Mouse (Mus musculus): Measurements from ENCODE around the gene Cdk5r2.

The Cdk5r2 gene

GRCm38 (mm10) chr1:74824518-74825302 is 30.0 kb upstream of the Cdk5r2 start:
- no peaks in the 10 kb centered on the region for H3K27me3 ChIP-seq (ENCODE audit: control insufficient read depth, insufficient read depth, low read length, poor library complexity, severe bottlenecking)
- no peaks in the 10 kb centered on the region for H3K36me3 ChIP-seq (ENCODE audit: control insufficient read depth, insufficient read depth, low read length, poor library complexity, severe bottlenecking)
- no peak for DNase-seq (ENCODE audit: low read depth, low spot score)

- Histone ChIP-seq H3K36me3 (ENCODE audit: control insufficient read depth, insufficient read depth, low read length, poor library complexity, severe bottlenecking) (no peaks in the 10 kb centered on the region), H3K27me3 (ENCODE audit: control insufficient read depth, insufficient read depth, low read length, poor library complexity, severe bottlenecking) (no peaks in the 10 kb centered on the region)
- DNase-seq (ENCODE audit: low read depth, low spot score) = no peak
Observed at GRCm38 (mm10) chr1:74830061-74830460, 24.7 kb upstream of the Cdk5r2 start.

GRCm38 (mm10) chr1:74833255-74833654 is 21.5 kb upstream of the Cdk5r2 start:
- no peak for DNase-seq (ENCODE audit: low read depth, low spot score)
- Histone ChIP-seq H3K27me3 (ENCODE audit: control insufficient read depth, insufficient read depth, low read length, poor library complexity, severe bottlenecking) (no peaks in the 10 kb centered on the region), H3K36me3 (ENCODE audit: control insufficient read depth, insufficient read depth, low read length, poor library complexity, severe bottlenecking) (no peaks in the 10 kb centered on the region)

GRCm38 (mm10) chr1:74843090-74843489 is 11.6 kb upstream of the Cdk5r2 start:
- Histone ChIP-seq H3K36me3 (ENCODE audit: control insufficient read depth, insufficient read depth, low read length, poor library complexity, severe bottlenecking) (no peaks in the 10 kb centered on the region), H3K27me3 (ENCODE audit: control insufficient read depth, insufficient read depth, low read length, poor library complexity, severe bottlenecking) (peaks cover 3% of the 10 kb centered on the region; the same call in 1 of the 2 replicates)
- no peak for DNase-seq (ENCODE audit: low read depth, low spot score)

- H3K27me3 ChIP-seq (ENCODE audit: control insufficient read depth, insufficient read depth, low read length, poor library complexity, severe bottlenecking) = no peaks in the 10 kb centered on the region
- no peaks in the 10 kb centered on the region for H3K36me3 ChIP-seq (ENCODE audit: control insufficient read depth, insufficient read depth, low read length, poor library complexity, severe bottlenecking)
- no peak for DNase-seq (ENCODE audit: low read depth, low spot score)
Observed at GRCm38 (mm10) chr1:74846341-74846740, 8.4 kb upstream of the Cdk5r2 start.

- Histone ChIP-seq H3K27me3 (ENCODE audit: control insufficient read depth, insufficient read depth, low read length, poor library complexity, severe bottlenecking) (no peaks in the 10 kb centered on the region), H3K36me3 (ENCODE audit: control insufficient read depth, insufficient read depth, low read length, poor library complexity, severe bottlenecking) (no peaks in the 10 kb centered on the region)
- no peak for DNase-seq (ENCODE audit: low read depth, low spot score)
Observed at GRCm38 (mm10) chr1:74848946-74849345, 5.8 kb upstream of the Cdk5r2 start.

- Histone ChIP-seq H3K27me3 (ENCODE audit: control insufficient read depth, insufficient read depth, low read length, poor library complexity, severe bottlenecking) (no peaks in the 10 kb centered on the region), H3K36me3 (ENCODE audit: control insufficient read depth, insufficient read depth, low read length, poor library complexity, severe bottlenecking) (no peaks in the 10 kb centered on the region)
- no peak for DNase-seq (ENCODE audit: low read depth, low spot score)
Observed at GRCm38 (mm10) chr1:74850251-74850650, 4.5 kb upstream of the Cdk5r2 start.

GRCm38 (mm10) chr1:74851001-74851775 is 3.5 kb upstream of the Cdk5r2 start:
- no peak for DNase-seq (ENCODE audit: low read depth, low spot score)
- no peaks in the 10 kb centered on the region for H3K27me3 ChIP-seq (ENCODE audit: control insufficient read depth, insufficient read depth, low read length, poor library complexity, severe bottlenecking)
- no peaks in the 10 kb centered on the region for H3K36me3 ChIP-seq (ENCODE audit: control insufficient read depth, insufficient read depth, low read length, poor library complexity, severe bottlenecking)

GRCm38 (mm10) chr1:74855156-74855555 is 422 bp downstream of the Cdk5r2 start:
- DNase-seq (ENCODE audit: low read depth, low spot score) = peak; percentile 15
- Histone ChIP-seq H3K36me3 (ENCODE audit: control insufficient read depth, insufficient read depth, low read length, poor library complexity, severe bottlenecking) (no peaks in the 10 kb centered on the region), H3K27me3 (ENCODE audit: control insufficient read depth, insufficient read depth, low read length, poor library complexity, severe bottlenecking) (no peaks in the 10 kb centered on the region)

GRCm38 (mm10) chr1:74855651-74856438 is 1.1 kb downstream of the Cdk5r2 start:
- DNase-seq (ENCODE audit: low read depth, low spot score) = peak; percentile 16
- no peaks in the 10 kb centered on the region for H3K27me3 ChIP-seq (ENCODE audit: control insufficient read depth, insufficient read depth, low read length, poor library complexity, severe bottlenecking)

GRCm38 (mm10) chr1:74856439-74856720 is 1.6 kb downstream of the Cdk5r2 start:
- Histone ChIP-seq H3K36me3 (ENCODE audit: control insufficient read depth, insufficient read depth, low read length, poor library complexity, severe bottlenecking) (no peaks in the 10 kb centered on the region), H3K27me3 (ENCODE audit: control insufficient read depth, insufficient read depth, low read length, poor library complexity, severe bottlenecking) (no peaks in the 10 kb centered on the region)
- DNase-seq (ENCODE audit: low read depth, low spot score) = no peak

More at GRCm38 (mm10) chr1:74855651-74856438, 1.1 kb downstream of the Cdk5r2 start:
- no peaks in the 10 kb centered on the region for H3K36me3 ChIP-seq (ENCODE audit: control insufficient read depth, insufficient read depth, low read length, poor library complexity, severe bottlenecking)

- Histone ChIP-seq H3K36me3 (ENCODE audit: control insufficient read depth, insufficient read depth, low read length, poor library complexity, severe bottlenecking) (no peaks in the 10 kb centered on the region), H3K27me3 (ENCODE audit: control insufficient read depth, insufficient read depth, low read length, poor library complexity, severe bottlenecking) (no peaks in the 10 kb centered on the region)
- DNase-seq (ENCODE audit: low read depth, low spot score) = no peak
Observed at GRCm38 (mm10) chr1:74856791-74857190, 2.1 kb downstream of the Cdk5r2 start.

GRCm38 (mm10) chr1:74857201-74857600 is 2.5 kb downstream of the Cdk5r2 start:
- DNase-seq (ENCODE audit: low read depth, low spot score) = no peak
- Histone ChIP-seq H3K27me3 (ENCODE audit: control insufficient read depth, insufficient read depth, low read length, poor library complexity, severe bottlenecking) (no peaks in the 10 kb centered on the region), H3K36me3 (ENCODE audit: control insufficient read depth, insufficient read depth, low read length, poor library complexity, severe bottlenecking) (no peaks in the 10 kb centered on the region)

- Histone ChIP-seq H3K27me3 (ENCODE audit: control insufficient read depth, insufficient read depth, low read length, poor library complexity, severe bottlenecking) (no peaks in the 10 kb centered on the region), H3K36me3 (ENCODE audit: control insufficient read depth, insufficient read depth, low read length, poor library complexity, severe bottlenecking) (no peaks in the 10 kb centered on the region)
- no peak for DNase-seq (ENCODE audit: low read depth, low spot score)
Observed at GRCm38 (mm10) chr1:74857677-74858076, 2.9 kb downstream of the Cdk5r2 start.

Data from splenic B cell, adult 2 months (primary cell).